Mouse (Mus musculus) midbrain, embryonic 16.5 days (tissue): ENCODE results near the gene Arhgap9. TPM values are rescaled to one million over a fixed set of nuclear protein-coding genes. Genes with fewer than 3 reads are reported as not detected.
A peak's percentile ranks its signal among the peaks of the same experiment; 100 is the strongest.

Source experiments
- ATAC-seq: fragments of 200-750 bp; cut with Nextera tagmentation; 2 replicates; pipeline ENCODE4 v1.8.0; 2017; ENCODE audit warnings: moderate TSS enrichment
- H3K27ac ChIP-seq: fragments of 300-500 bp; sonication (generic); 2 replicates; pipeline ENCODE4 v1.5.1; 2014; ENCODE audit warnings: mild to moderate bottlenecking, low read length, mixed read lengths
- H3K27me3 ChIP-seq: fragments of 300-500 bp; sonication (generic); 2 replicates; pipeline ENCODE4 v1.6.1; 2014; ENCODE audit warnings: low read depth, low read length, mixed read lengths; ENCODE audit not compliant: control insufficient read depth, insufficient read depth
- H3K36me3 ChIP-seq: fragments of 300-500 bp; sonication (generic); 2 replicates; pipeline ENCODE4 v1.6.1; 2014; ENCODE audit warnings: mild to moderate bottlenecking, low read length, moderate library complexity, mixed read lengths; ENCODE audit not compliant: control insufficient read depth, insufficient read depth
- H3K4me1 ChIP-seq: fragments of 300-500 bp; sonication (generic); 2 replicates; pipeline ENCODE4 v1.6.1; 2014; ENCODE audit warnings: mild to moderate bottlenecking, low read length, mixed read lengths; ENCODE audit not compliant: control insufficient read depth, insufficient read depth
- H3K4me2 ChIP-seq: fragments of 300-500 bp; sonication (generic); 2 replicates; pipeline ENCODE4 v1.6.1; 2014; ENCODE audit warnings: mild to moderate bottlenecking, low read length, mixed read lengths
- H3K4me3 ChIP-seq: fragments of 300-500 bp; sonication (generic); 2 replicates; pipeline ENCODE4 v1.5.1; 2014; ENCODE audit warnings: low read depth, mild to moderate bottlenecking, low read length, moderate library complexity, mixed read lengths
- H3K9ac ChIP-seq: fragments of 300-500 bp; sonication (generic); 2 replicates; pipeline ENCODE4 v1.6.1; 2014; ENCODE audit warnings: low read depth, low read length, mixed read lengths
- H3K9me3 ChIP-seq: fragments of 300-500 bp; sonication (generic); replicated peaks from 2 replicates; pipeline ENCODE4 v1.6.1; 2014; ENCODE audit warnings: mild to moderate bottlenecking, low read length, mixed read lengths; ENCODE audit not compliant: control insufficient read depth, poor library complexity, severe bottlenecking
- WGBS: fragments of 180-500 bp; shearing (Covaris S2); extraction: QIAGEN DNeasy Blood & Tissue Kit; methylation state at CpG from one replicate; pipeline ENCODE4 v1.1.7; 2014; 5-methylcytosine and 5-hydroxymethylcytosine counted together
- polyA plus RNA-seq: library from polyadenylated mRNA; unstranded; fragments of >200 nt; fragmentation: Nextera tagmentation; extraction: Ambion mirVana; gene quantifications from 2 replicates; pipeline ENCODE4 v1.2.1, GENCODE M21; 2015

The Arhgap9 gene
- polyA plus RNA-seq, 1 experiment from 2014 or later: 0.75 TPM

DNA sequence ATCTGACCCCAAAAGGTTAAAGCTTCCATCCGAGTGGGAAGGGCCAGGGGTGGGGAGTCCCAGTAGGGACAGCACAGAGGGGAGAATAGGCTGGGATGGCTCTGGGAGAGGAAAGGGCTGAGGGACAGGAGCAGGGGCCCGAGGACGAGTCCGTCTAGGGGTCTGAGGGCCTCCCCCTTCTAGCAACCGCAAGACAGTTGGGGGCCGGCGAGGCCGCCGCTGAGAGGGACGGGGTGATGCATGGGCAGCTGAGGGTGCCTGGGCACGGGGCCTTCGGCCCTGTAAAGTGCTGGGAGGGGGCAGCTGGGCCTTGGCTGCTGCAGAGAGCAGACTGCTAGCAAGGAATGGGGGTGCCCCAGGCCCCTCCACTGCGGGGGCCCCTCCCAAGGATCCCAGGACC lies 36.1 kb upstream of the Arhgap9 start:
- H3K27ac ChIP-seq: no peak overlapping the region
- peaks cover 32% of the 10 kb centered on the region for H3K36me3 ChIP-seq
- H3K4me3 ChIP-seq: no peak overlapping the region
- H3K4me1 ChIP-seq: peaks cover 26% of the 10 kb centered on the region
- no peaks in the 10 kb centered on the region for H3K27me3 ChIP-seq
- H3K9ac ChIP-seq: peak overlapping the region; percentile 11; the same call in 1 of the 2 replicates
- no peak overlapping the region for H3K4me2 ChIP-seq
- no peak for ATAC-seq
- no peaks in the 10 kb centered on the region for H3K9me3 ChIP-seq
- WGBS: 65% methylated on average over 13 of the region's 13 CpGs

DNA sequence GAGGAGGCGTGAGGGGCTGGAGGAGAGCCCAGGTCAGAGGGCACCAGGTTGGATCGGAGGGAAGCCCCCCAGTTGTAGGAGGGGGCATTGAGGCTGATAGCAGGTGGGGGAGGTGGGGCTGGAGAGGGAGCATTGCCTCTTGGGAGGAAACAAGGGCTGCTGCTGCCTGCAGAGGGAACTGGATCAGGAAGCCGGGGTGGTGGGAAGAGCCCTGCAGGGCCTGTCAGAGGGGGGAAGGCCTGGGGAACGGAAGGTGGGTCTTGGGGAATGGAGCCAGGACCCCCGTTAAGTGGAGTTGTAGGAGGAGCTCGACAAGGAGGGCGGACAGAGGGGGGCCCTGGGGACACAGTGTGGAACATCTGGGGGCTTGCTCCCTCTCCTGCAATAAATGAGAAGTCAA lies 35.6 kb upstream of the Arhgap9 start:
- no peak overlapping the region for H3K27ac ChIP-seq
- H3K9me3 ChIP-seq: no peaks in the 10 kb centered on the region
- H3K4me3 ChIP-seq: no peak overlapping the region
- WGBS: 79% methylated on average over 6 of the region's 7 CpGs
- H3K4me1 ChIP-seq: peaks cover 26% of the 10 kb centered on the region
- no peak for ATAC-seq
- H3K36me3 ChIP-seq: peaks cover 32% of the 10 kb centered on the region
- peak overlapping the region; percentile 72 for H3K4me2 ChIP-seq
- H3K9ac ChIP-seq: peak overlapping the region; percentile 81; the same call in 1 of the 2 replicates
- H3K27me3 ChIP-seq: no peaks in the 10 kb centered on the region

DNA sequence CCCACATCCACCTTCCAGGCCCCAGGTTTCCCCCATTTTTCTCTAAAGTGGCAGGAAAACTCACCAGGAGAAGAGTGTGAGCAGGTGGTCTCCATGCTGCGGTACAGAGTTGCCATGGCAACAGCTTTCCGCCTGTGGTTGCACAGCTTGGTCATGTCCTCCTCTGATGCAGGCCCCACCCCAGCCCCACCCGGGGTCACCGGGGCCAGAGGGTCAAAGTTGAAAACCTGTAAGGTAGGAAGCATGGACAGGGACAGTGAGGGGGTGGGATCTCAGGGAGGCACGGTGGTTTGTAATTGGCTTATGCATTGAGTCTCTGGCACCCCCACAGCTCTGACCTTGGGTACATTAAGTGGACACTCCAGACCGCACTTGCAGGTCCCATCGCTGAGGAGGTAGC lies 35.0 kb upstream of the Arhgap9 start:
- Histone ChIP-seq H3K4me2 (peak overlapping the region; percentile 72), H3K9me3 (no peaks in the 10 kb centered on the region), H3K4me3 (0 out of 2 replicates have a peak overlapping the region, but pooled peaks have one; percentile 63), H3K9ac (peak overlapping the region; percentile 81), H3K27me3 (no peaks in the 10 kb centered on the region), H3K27ac (no peak overlapping the region), H3K4me1 (peaks cover 31% of the 10 kb centered on the region), H3K36me3 (peaks cover 28% of the 10 kb centered on the region)
- WGBS: 46% methylated on average over 7 of the region's 7 CpGs
- no peak for ATAC-seq

DNA sequence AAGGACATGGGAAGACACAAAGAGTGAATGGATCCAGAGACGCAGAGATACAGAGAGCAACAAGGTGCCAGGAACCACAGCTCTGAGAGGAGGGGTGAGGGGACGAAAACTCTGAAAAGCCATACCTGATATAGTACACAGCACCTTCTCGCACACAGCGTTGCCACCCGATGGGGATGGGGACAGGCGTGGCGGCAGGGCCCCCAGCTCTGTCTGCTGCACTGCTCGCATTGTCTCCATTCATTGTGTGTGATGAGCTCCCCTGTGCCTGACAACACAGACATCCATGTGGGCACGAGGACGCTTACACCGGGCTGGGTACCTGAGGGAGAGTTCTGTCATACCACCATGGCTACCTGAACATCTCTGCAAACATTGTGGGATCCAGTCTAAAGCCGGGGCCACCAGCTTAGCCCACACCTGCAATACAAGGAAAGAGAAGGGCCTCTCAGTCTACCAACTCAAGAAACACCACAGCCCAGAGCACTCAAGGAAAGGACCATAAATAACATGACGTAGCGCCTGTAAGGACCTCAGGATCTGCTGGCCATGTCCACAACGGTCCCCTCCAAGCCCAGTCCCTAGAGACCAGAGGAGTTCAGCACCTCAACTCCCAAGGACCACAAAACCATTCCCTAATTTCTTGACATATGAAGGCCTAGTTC lies 34.4 kb upstream of the Arhgap9 start:
- Histone ChIP-seq H3K9me3 (no peaks in the 10 kb centered on the region), H3K9ac (peak overlapping the region; percentile 81), H3K4me2 (peak overlapping the region; percentile 72), H3K27me3 (no peaks in the 10 kb centered on the region), H3K36me3 (peaks cover 22% of the 10 kb centered on the region), H3K27ac (peak overlapping the region; percentile 96), H3K4me3 (peak overlapping the region; percentile 63), H3K4me1 (peaks cover 37% of the 10 kb centered on the region)
- no peak for ATAC-seq
- 64% methylated on average over 15 of the region's 15 CpGs for WGBS

DNA sequence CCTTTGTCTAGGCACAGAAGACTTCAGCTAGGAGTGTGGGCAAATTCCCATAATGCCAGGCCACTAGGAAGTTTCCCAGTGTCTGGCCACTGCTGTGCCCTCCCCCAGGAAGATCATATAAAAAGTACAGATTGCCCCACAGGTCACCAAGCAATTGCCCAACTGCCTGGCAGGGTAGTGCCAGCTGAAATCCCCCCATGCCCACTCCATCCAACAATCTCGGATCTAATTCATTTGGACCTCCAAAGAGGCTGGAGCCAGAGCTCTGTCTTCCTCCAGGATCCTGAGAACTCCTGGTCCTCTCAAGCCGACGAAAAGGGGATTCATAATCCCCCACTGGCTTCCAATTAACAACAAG lies 33.8 kb upstream of the Arhgap9 start:
- H3K9me3 ChIP-seq: no peaks in the 10 kb centered on the region
- H3K4me3 ChIP-seq: peak overlapping the region; percentile 63
- peak overlapping the region; percentile 72 for H3K4me2 ChIP-seq
- ATAC-seq: no peak
- H3K9ac ChIP-seq: peak overlapping the region; percentile 81
- H3K27me3 ChIP-seq: no peaks in the 10 kb centered on the region
- peaks cover 19% of the 10 kb centered on the region for H3K36me3 ChIP-seq
- 0% methylated on average over 3 of the region's 3 CpGs for WGBS
- H3K4me1 ChIP-seq: peaks cover 37% of the 10 kb centered on the region
- H3K27ac ChIP-seq: peak overlapping the region; percentile 96

DNA sequence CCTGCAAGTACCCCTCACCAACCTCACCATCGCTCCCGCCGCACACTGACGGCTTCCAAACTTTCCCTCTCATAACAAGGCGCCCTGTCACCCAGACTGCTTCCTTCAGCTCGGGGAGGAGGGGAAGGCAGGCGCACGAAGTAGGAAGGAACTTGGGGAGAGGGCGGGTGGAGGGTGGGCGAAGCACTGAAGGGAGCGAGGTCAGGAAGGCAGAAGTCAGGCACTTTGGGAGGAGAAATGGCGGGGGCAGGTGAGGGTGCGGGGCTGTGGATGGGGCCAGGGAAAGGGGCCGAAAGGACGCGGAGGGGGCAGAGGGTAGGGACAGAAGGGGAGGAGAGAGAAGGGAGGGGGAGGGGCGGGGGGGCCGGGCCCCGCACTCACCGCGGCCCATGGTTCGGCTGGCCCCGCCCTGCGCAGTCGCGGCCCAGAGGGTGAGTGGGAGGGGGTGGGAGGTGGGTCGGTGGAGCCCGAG lies 33.4 kb upstream of the Arhgap9 start:
- peaks cover 37% of the 10 kb centered on the region for H3K4me1 ChIP-seq
- 0% methylated on average over 15 of the region's 28 CpGs for WGBS
- peak; percentile 0; the same call in 1 of the 2 replicates for ATAC-seq

DNA sequence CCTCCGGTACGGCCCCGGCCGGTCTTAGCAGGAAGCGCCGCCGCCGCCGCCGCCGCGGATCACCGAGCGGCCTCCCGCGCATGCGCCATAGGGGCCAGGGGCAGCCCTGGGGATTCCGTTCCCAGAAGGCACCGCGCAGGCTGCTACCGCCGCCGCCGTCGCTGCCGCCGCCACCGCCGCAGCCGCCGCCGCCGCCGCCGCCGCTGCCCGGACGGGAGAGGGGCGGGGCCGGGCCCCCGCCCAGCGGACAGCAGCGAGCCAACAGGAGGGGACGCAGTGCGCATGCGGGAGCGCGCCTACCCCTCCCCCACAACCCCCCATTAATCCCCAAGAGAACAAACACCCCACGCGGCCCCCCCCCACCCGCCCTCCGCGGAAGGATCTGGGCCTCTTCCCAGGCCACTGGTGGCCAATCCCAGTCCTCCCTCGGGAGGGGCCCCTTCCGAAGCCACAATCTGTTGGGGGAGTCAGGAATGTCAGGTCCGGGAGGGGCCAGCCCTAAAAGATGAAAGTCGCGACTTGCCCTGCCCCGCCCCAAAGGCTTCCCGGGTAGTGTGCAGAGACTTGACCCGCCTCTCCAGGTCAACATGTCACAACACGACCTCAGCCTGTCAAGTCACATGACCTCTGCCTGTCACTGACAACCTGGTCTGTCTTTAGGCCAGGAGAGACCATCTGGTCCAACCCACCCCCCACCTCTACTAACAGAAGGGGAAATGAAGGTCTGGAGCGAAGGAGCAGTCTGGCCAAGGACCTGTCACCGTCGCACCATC lies 32.8 kb upstream of the Arhgap9 start, which contains the start of gene Mbd6:
Gene Mbd6 (minus strand): TSS at position 219 of the 773 bp plus-strand sequence.
- Histone ChIP-seq H3K27ac (peak within 1 kb of the TSS; percentile 96), H3K4me3 (peak within 1 kb of the TSS; percentile 63), H3K9ac (peak within 1 kb of the TSS; percentile 81), H3K9me3 (no peaks in the 10 kb centered on the region), H3K4me1 (peaks cover 37% of the 10 kb centered on the region), H3K27me3 (no peaks in the 10 kb centered on the region), H3K4me2 (peak within 1 kb of the TSS; percentile 72), H3K36me3 (peaks cover 12% of the 10 kb centered on the region; the same call in 1 of the 2 replicates)
- WGBS: 0% methylated on average over 28 of the region's 65 CpGs
- peak; percentile 3; the same call in 1 of the 2 replicates for ATAC-seq

More for the DNA sequence above, 33.4 kb upstream of the Arhgap9 start:
- Histone ChIP-seq H3K4me3 (peak overlapping the region; percentile 63), H3K9ac (peak overlapping the region; percentile 81), H3K27ac (peak overlapping the region; percentile 96), H3K27me3 (no peaks in the 10 kb centered on the region), H3K36me3 (peaks cover 16% of the 10 kb centered on the region), H3K4me2 (peak overlapping the region; percentile 72), H3K9me3 (no peaks in the 10 kb centered on the region)

DNA sequence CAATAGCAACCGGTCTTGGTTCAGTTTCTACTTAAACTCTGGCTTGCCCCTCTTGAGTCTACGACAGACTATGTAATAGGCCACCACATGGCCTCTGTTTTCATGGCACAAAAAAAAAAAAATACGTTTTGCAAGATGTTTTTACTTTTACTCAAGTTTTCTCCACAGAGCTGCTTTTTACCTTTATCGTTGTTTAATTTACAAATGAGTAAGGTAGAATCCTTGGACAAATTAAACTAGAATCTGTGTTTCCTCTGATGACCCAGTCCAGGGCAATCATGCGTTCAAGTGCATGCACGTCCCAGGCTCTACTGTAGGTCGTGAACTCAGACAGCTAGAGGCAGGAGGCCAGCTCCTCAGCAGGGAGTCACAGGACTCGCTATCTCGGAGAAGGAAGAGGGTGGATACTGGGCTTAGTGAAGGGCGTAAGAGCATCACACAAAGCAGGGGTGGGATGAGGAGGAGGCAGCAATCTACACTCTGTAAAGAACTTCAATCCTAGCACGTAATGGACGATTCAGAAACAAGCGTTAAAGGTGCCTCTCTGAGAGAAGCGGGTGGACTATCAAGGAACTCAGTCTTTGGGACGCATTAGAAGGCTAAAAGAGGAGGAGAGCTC lies 32.1 kb upstream of the Arhgap9 start:
- peaks cover 37% of the 10 kb centered on the region for H3K4me1 ChIP-seq
- no peaks in the 10 kb centered on the region for H3K9me3 ChIP-seq
- WGBS: 1% methylated on average over 15 of the region's 15 CpGs
- H3K4me2 ChIP-seq: peak overlapping the region; percentile 72
- peaks cover 14% of the 10 kb centered on the region for H3K36me3 ChIP-seq
- ATAC-seq: peak; percentile 6; the same call in 1 of the 2 replicates
- H3K4me3 ChIP-seq: peak overlapping the region; percentile 63
- no peaks in the 10 kb centered on the region for H3K27me3 ChIP-seq
- H3K27ac ChIP-seq: peak overlapping the region; percentile 96
- H3K9ac ChIP-seq: peak overlapping the region; percentile 81
